Mouse (Mus musculus) thymus, adult 2 months (tissue): ENCODE measurements at regions not wholly inside any gene's neighbourhood (a gene's known extent, or its start where the extent isn't known, plus 50 kb on each side); places are given as distances from the start of the nearest gene placed in this dataset.

Experiments
- DNase-seq: peaks from one replicate; pipeline ENCODE4 v3.0.0; 2021
- H3K27ac ChIP-seq: fragments of 200-500 bp; 2 replicates; pipeline ENCODE4 v1.5.1; 2012; ENCODE audit warnings: low read length, control low read depth; ENCODE audit not compliant: control insufficient read depth, insufficient read depth
- H3K27me3 ChIP-seq: fragments of 200-500 bp; 2 replicates; pipeline ENCODE4 v1.6.1; 2012; ENCODE audit warnings: mild to moderate bottlenecking, low read length, moderate library complexity, mixed read lengths; ENCODE audit not compliant: control insufficient read depth, insufficient read depth
- H3K36me3 ChIP-seq: fragments of 200-500 bp; 2 replicates; pipeline ENCODE4 v1.6.1; 2012; ENCODE audit warnings: mild to moderate bottlenecking, low read length, moderate library complexity; ENCODE audit not compliant: control insufficient read depth, insufficient read depth
- H3K4me1 ChIP-seq: fragments of 200-500 bp; replicated peaks from 2 replicates; pipeline ENCODE4 v1.6.1; 2012; ENCODE audit warnings: low read length; ENCODE audit not compliant: control insufficient read depth, insufficient read depth
- H3K4me3 ChIP-seq: fragments of 200-500 bp; 2 replicates; pipeline ENCODE4 v1.5.1; 2012; ENCODE audit warnings: mild to moderate bottlenecking, low read length, control low read depth, moderate library complexity; ENCODE audit not compliant: control insufficient read depth, insufficient read depth
- CTCF ChIP-seq: fragments of 200-500 bp; IDR thresholded peaks from 2 replicates; pipeline ENCODE4 v1.5.1; 2012; ENCODE audit warnings: mild to moderate bottlenecking, control low read depth, low read length, moderate library complexity, borderline replicate concordance; ENCODE audit not compliant: control insufficient read depth, poor library complexity, insufficient read depth; ENCODE audit errors: extremely low read depth
- POLR2A ChIP-seq: fragments of 200-500 bp; IDR thresholded peaks from 2 replicates; pipeline ENCODE4 v1.6.1; 2012; ENCODE audit warnings: mild to moderate bottlenecking, low read length, control low read depth, moderate library complexity; ENCODE audit not compliant: control insufficient read depth, poor library complexity, insufficient read depth; ENCODE audit errors: extremely low read depth
- WGBS: fragments of 180-500 bp; shearing (Covaris S2); methylation state at CpG from one replicate; pipeline ENCODE4 v1.1.7; 2018; 5-methylcytosine and 5-hydroxymethylcytosine counted together

DNA sequence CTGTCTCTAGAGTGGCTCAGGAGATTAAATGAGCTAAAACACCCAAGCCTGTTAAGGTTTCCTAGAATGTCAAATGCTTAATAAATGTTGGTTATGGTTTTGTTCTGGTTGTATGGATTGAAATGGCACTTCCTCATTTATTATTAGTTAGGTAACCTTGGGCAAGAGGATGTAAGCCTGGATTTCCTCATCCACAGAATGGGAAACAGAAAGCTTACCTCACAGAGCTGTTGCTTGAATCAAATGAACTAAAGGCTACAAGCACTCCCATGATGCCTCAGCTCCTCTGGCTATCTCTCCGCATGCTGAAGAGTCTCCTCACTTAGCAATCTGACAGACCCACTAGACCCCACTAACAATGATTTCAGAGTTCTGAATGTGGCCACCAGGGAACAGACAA lies 82.8 kb upstream of the Pcgf5 start:
- Histone ChIP-seq H3K27me3 (no peaks in the 10 kb centered on the region), H3K27ac (no peak overlapping the region), H3K36me3 (no peaks in the 10 kb centered on the region), H3K4me1 (peaks cover 6% of the 10 kb centered on the region), H3K4me3 (no peak overlapping the region)
- 87% methylated on average over 1 of the region's 1 CpGs for WGBS
- TF ChIP-seq CTCF = no peak
- TF ChIP-seq POLR2A = no peak
- DNase-seq = no peak

- peaks cover 6% of the 10 kb centered on the region for H3K4me1 ChIP-seq
- H3K4me3 ChIP-seq = no peak overlapping the region
- H3K27ac ChIP-seq = 0 out of 2 replicates have a peak overlapping the region, but pooled peaks have one; percentile 0
- H3K27me3 ChIP-seq = no peaks in the 10 kb centered on the region
- DNase-seq = peak; percentile 36
- under 1% methylated on average over 8 of the region's 8 CpGs for WGBS
- TF ChIP-seq CTCF (no peak), POLR2A (no peak)
- no peaks in the 10 kb centered on the region for H3K36me3 ChIP-seq
Measured at GRCm38 (mm10) chr19:36266346-36266745, 81.8 kb upstream of the Pcgf5 start.

- Histone ChIP-seq H3K27ac (no peak overlapping the region), H3K36me3 (no peaks in the 10 kb centered on the region), H3K4me3 (no peak overlapping the region), H3K27me3 (no peaks in the 10 kb centered on the region), H3K4me1 (0 out of 2 replicates have a peak, but pooled peaks cover 3% of the 10 kb centered on the region)
- no peak for DNase-seq
- WGBS = 28% methylated on average over 3 of the region's 3 CpGs
- TF ChIP-seq POLR2A (no peak), CTCF (no peak)
Measured at GRCm38 (mm10) chr19:36273466-36273865, 74.6 kb upstream of the Pcgf5 start.

DNA sequence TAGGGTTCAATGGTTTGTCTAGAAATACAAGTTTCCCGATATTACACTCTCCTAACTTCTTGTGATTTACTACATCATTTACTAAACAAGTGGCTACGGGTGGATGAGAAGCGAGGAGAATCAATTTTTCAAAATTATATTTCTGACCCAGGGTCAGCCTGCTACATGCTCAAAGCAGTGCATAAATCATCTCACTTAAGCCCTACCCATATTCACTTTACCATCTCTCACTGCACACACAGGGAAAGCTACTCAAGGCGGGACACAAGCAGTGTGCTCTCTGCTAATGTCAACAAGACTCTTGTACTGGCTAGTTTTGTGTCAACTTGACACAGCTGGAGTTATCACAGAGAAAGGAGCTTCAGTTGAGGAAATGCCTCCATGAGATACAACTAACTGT lies 62.6 kb upstream of the Pcgf5 start:
- Histone ChIP-seq H3K36me3 (no peaks in the 10 kb centered on the region), H3K27ac (no peak overlapping the region), H3K27me3 (no peaks in the 10 kb centered on the region), H3K4me3 (no peak overlapping the region), H3K4me1 (no peaks in the 10 kb centered on the region)
- WGBS = 97% methylated on average over 4 of the region's 4 CpGs
- TF ChIP-seq CTCF = no peak
- TF ChIP-seq POLR2A = no peak
- DNase-seq = no peak

- Histone ChIP-seq H3K4me1 (no peaks in the 10 kb centered on the region), H3K27ac (no peak overlapping the region)
- DNase-seq = no peak
Measured at GRCm38 (mm10) chr19:36290778-36291177, 57.3 kb upstream of the Pcgf5 start.

GRCm38 (mm10) chr19:36293177-36293969 lies 54.7 kb upstream of the Pcgf5 start:
- DNase-seq = no peak
- H3K27me3 ChIP-seq = no peaks in the 10 kb centered on the region
- WGBS = 90% methylated on average over 6 of the region's 6 CpGs
- H3K36me3 ChIP-seq = no peaks in the 10 kb centered on the region
- no peak for TF ChIP-seq POLR2A
- no peak for TF ChIP-seq CTCF
- no peak overlapping the region for H3K4me3 ChIP-seq
- no peak overlapping the region for H3K27ac ChIP-seq
- H3K4me1 ChIP-seq = no peaks in the 10 kb centered on the region

More at GRCm38 (mm10) chr19:36290778-36291177, 57.3 kb upstream of the Pcgf5 start:
- no peak for TF ChIP-seq CTCF
- TF ChIP-seq POLR2A = no peak
- H3K36me3 ChIP-seq = no peaks in the 10 kb centered on the region
- no peak overlapping the region for H3K4me3 ChIP-seq
- WGBS = 71% methylated on average over 4 of the region's 4 CpGs
- H3K27me3 ChIP-seq = no peaks in the 10 kb centered on the region
